Mouse (Mus musculus) kidney, adult 2 months (tissue): Measurements from ENCODE around the gene Tekt4.

Experiments used
- CTCF ChIP-seq: fragments of 200-500 bp; conservative IDR thresholded peaks from 2 replicates; pipeline ENCODE4 v1.5.1; 2011; ENCODE audit warnings: low read depth, mild to moderate bottlenecking, control low read depth, low read length, moderate library complexity, mixed read lengths; ENCODE audit not compliant: insufficient read depth, insufficient read length
- POLR2A ChIP-seq: fragments of 200-500 bp; IDR thresholded peaks from one replicate; pipeline ENCODE4 v1.6.1; 2011; ENCODE audit warnings: low read depth, low read length, control low read depth

DNA sequence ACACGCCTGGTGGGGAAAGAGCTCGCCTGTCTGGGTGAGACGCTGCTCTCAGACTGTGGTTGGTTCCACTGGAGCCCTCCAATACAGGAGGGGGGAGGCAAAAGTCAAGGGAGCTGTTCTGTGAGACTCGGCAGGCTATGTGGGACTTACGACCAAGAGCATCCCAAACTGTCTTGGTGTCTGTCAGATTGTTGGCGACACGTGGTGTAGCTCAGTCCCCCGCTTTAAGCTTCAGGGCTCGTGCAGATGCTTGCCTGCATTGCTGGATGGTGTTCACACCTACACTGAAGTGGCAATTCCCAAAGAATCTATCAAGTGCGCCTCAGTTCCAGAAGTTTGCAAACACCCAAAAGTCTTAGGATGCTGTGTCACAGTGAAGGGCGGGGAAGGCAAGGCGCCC lies 6.5 kb upstream of the Tekt4 start:
- TF ChIP-seq CTCF (no peak), POLR2A (no peak)
